Mouse (Mus musculus) bone marrow, adult 2 months (tissue): ENCODE data around the gene Gtf2h3.

Source experiments
- CTCF ChIP-seq: fragments of 200-500 bp; IDR thresholded peaks from 2 replicates; pipeline ENCODE4 v1.5.1; 2011; ENCODE audit warnings: low read length, control low read depth; ENCODE audit not compliant: control insufficient read depth, insufficient read depth
- POLR2A ChIP-seq: fragments of 200-500 bp; IDR thresholded peaks from 2 replicates; pipeline ENCODE4 v1.6.1; 2011; ENCODE audit warnings: low read depth, mild to moderate bottlenecking, control low read depth, low read length, borderline replicate concordance; ENCODE audit not compliant: control insufficient read depth

GRCm38 (mm10) chr5:124575467-124575866 lies 3.5 kb upstream of the Gtf2h3 start:
- no peak for TF ChIP-seq CTCF
- TF ChIP-seq POLR2A = no peak
